Comparison of ENCODE assay signal across 17 mouse cellular contexts in genomic region chr1:41604996-41605747, GRCm38 (mm10).
DNase-seq lines count a peak whose midpoint lies in the region; ATAC-seq lines count a peak whose summit lies in the region.
"Had no signal": no experiment of that assay in that cellular context is flagged by ENCODE, and none has a peak within 500 bp of the region (broad histone marks: within the 10 kb centered on the region; RNA-seq: fewer than 3 reads in every experiment).

No protein-coding gene starts in this region.

- DNase-seq in embryo, embryonic 10 days (ENCODE audit: low spot score), result peak; percentile 25
- DNase-seq in embryo, embryonic 9.5 days (ENCODE audit: extremely low spot score), result no peak
- peak; percentile 87 for DNase-seq in Muller cell, postnatal 12 days (ENCODE audit: inconsistent ontology term)
- DNase-seq in forebrain, embryonic 14.5 days (ENCODE audit: low spot score), result peak; percentile 96
- no peak for DNase-seq in lung, postnatal 25 days (ENCODE audit: low spot score)
- DNase-seq in MN1 (ENCODE audit: low spot score), result no peak
- DNase-seq in spleen, postnatal 14 days (ENCODE audit: low spot score in 2 of 2), result no peak
- DNase-seq: adrenal gland, postnatal 10 days; gastrocnemius, postnatal 14 days; kidney, postnatal 4 days; liver, embryonic 13.5 days; lung, postnatal 36 days; thymus, adult 2 months had no signal

- H3K4me3 ChIP-seq in forebrain, embryonic 14.5 days (ENCODE audit: low read depth, low read length), result peak overlapping the region; percentile 8; the same call in 1 of the 2 replicates
- H3K4me3 ChIP-seq in midbrain, embryonic 12.5 days, result no peak overlapping the region
- H3K4me3 ChIP-seq: heart, embryonic 15.5 days; intestine, embryonic 15.5 days; liver, embryonic 13.5 days; myocyte had no signal

- H3K27ac ChIP-seq in forebrain, embryonic 14.5 days (ENCODE audit: low read depth, low read length), result peak overlapping the region; percentile 45; the same call in 1 of the 2 replicates
- H3K27ac ChIP-seq in midbrain, embryonic 12.5 days (replicated peaks), result no peak overlapping the region
- H3K27ac ChIP-seq: heart, embryonic 15.5 days; intestine, embryonic 15.5 days; liver, embryonic 13.5 days had no signal

- no peaks in the 10 kb centered on the region for H3K9me3 ChIP-seq in forebrain, embryonic 14.5 days (replicated peaks; ENCODE audit: control insufficient read depth, low read length)
- no peaks in the 10 kb centered on the region for H3K9me3 ChIP-seq in midbrain, embryonic 12.5 days
- H3K9me3 ChIP-seq: heart, embryonic 15.5 days; intestine, embryonic 15.5 days; liver, embryonic 13.5 days had no signal

- no peaks in the 10 kb centered on the region for H3K27me3 ChIP-seq in forebrain, embryonic 14.5 days (replicated peaks; ENCODE audit: control insufficient read depth, insufficient read depth, low read length)
- H3K27me3 ChIP-seq in midbrain, embryonic 12.5 days, result no peaks in the 10 kb centered on the region
- H3K27me3 ChIP-seq: heart, embryonic 15.5 days; intestine, embryonic 15.5 days; liver, embryonic 13.5 days had no signal

- ATAC-seq in forebrain, embryonic 14.5 days, result peak; percentile 81
- peak; percentile 34; the same call in 1 of the 2 replicates for ATAC-seq in midbrain, embryonic 12.5 days (ENCODE audit: low FRiP score, low read depth)
- ATAC-seq: intestine, embryonic 15.5 days had no signal

- 5% methylated on average over 14 of the region's 14 CpGs for WGBS in forebrain, embryonic 14.5 days
- 45% methylated on average over 14 of the region's 14 CpGs for WGBS in midbrain, embryonic 12.5 days

- H3K4me2 ChIP-seq in forebrain, embryonic 14.5 days (ENCODE audit: low read length), result peak overlapping the region; percentile 41
- H3K4me2 ChIP-seq in midbrain, embryonic 12.5 days (replicated peaks), result 0 out of 2 replicates have a peak overlapping the region, but pooled peaks have one; percentile 3
- H3K4me2 ChIP-seq: heart, embryonic 15.5 days; intestine, embryonic 15.5 days; liver, embryonic 13.5 days had no signal

- H3K36me3 ChIP-seq in forebrain, embryonic 14.5 days (ENCODE audit: control insufficient read depth, insufficient read depth, low read length), result no peaks in the 10 kb centered on the region
- H3K36me3 ChIP-seq in midbrain, embryonic 12.5 days, result no peaks in the 10 kb centered on the region
- H3K36me3 ChIP-seq: heart, embryonic 15.5 days; intestine, embryonic 15.5 days; liver, embryonic 13.5 days had no signal

- no peak overlapping the region for H3K9ac ChIP-seq in forebrain, embryonic 14.5 days (ENCODE audit: low read length)
- no peak overlapping the region for H3K9ac ChIP-seq in midbrain, embryonic 12.5 days (replicated peaks)
- H3K9ac ChIP-seq: heart, embryonic 15.5 days; intestine, embryonic 15.5 days; liver, embryonic 13.5 days had no signal

- H3K4me1 ChIP-seq in forebrain, embryonic 14.5 days (ENCODE audit: control insufficient read depth, insufficient read depth, low read length), result peaks cover 9% of the 10 kb centered on the region; the same call in 1 of the 2 replicates
- H3K4me1 ChIP-seq in midbrain, embryonic 12.5 days, result peaks cover 10% of the 10 kb centered on the region
- H3K4me1 ChIP-seq: heart, embryonic 15.5 days; intestine, embryonic 15.5 days; liver, embryonic 13.5 days had no signal

Comparison
In these comparisons a context has a peak if more than half of its experiments do, and no peak if none do; other contexts are left out.
1. DNase-seq: peak in embryo, embryonic 10 days (single experiment), Muller cell, postnatal 12 days (single experiment) and forebrain, embryonic 14.5 days (single experiment); none in embryo, embryonic 9.5 days (single experiment), lung, postnatal 25 days (single experiment), MN1 (single experiment) and spleen, postnatal 14 days (0 of 2).